In the genomic region with DNA sequence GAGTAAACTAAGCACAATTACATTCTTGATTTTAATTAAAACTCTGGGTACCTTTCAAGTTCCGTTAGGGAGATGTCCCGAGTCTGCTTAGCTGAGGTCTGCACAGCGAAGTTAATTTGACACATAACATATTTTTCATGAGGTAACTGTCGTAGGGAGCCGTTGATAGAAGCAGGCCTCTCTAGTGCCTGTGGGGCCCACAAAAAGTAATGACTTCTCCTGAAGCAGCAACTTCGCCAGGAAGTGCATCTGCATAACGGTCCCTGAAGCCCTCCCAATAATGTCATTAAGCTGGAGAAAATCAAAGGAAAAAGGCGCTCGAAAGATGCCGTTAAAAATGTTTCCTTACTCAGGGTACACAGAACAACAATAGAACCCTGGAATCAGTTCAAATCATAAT, we compare ENCODE assay signal across 16 mouse cellular contexts.
DNase-seq lines count a peak whose midpoint lies in the region; ATAC-seq lines count a peak whose summit lies in the region.
"Had no signal": no experiment of that assay in that cellular context is flagged by ENCODE, and none has a peak within 500 bp of the region (broad histone marks: within the 10 kb centered on the region; RNA-seq: fewer than 3 reads in every experiment).

No protein-coding gene starts in this region.

- no peaks in the 10 kb centered on the region for H3K27me3 ChIP-seq in forebrain, embryonic 15.5 days
- H3K27me3 ChIP-seq in forebrain, embryonic 16.5 days (replicated peaks; ENCODE audit: control insufficient read depth, insufficient read depth, low read length), result no peaks in the 10 kb centered on the region
- no peaks in the 10 kb centered on the region for H3K27me3 ChIP-seq in neural tube, embryonic 13.5 days
- H3K27me3 ChIP-seq in midbrain, embryonic 14.5 days (ENCODE audit: control insufficient read depth, insufficient read depth, low read length), result no peaks in the 10 kb centered on the region
- H3K27me3 ChIP-seq: heart, embryonic 15.5 days had no signal

- peak overlapping the region; percentile 4; the same call in 1 of the 2 replicates for H3K27ac ChIP-seq in forebrain, embryonic 15.5 days (replicated peaks)
- no peak overlapping the region for H3K27ac ChIP-seq in forebrain, embryonic 16.5 days (ENCODE audit: low read length)
- H3K27ac ChIP-seq in neural tube, embryonic 13.5 days (replicated peaks), result no peak overlapping the region
- H3K27ac ChIP-seq in midbrain, embryonic 14.5 days (replicated peaks; ENCODE audit: low read depth, low read length), result no peak overlapping the region; the same call in 1 of the 2 replicates
- H3K27ac ChIP-seq: heart, embryonic 15.5 days had no signal

- H3K4me1 ChIP-seq in forebrain, embryonic 15.5 days, result peaks cover 17% of the 10 kb centered on the region
- H3K4me1 ChIP-seq in forebrain, embryonic 16.5 days (replicated peaks; ENCODE audit: control insufficient read depth, insufficient read depth, low read length), result peaks cover 10% of the 10 kb centered on the region
- peaks cover 17% of the 10 kb centered on the region for H3K4me1 ChIP-seq in neural tube, embryonic 13.5 days (replicated peaks)
- no peaks in the 10 kb centered on the region for H3K4me1 ChIP-seq in midbrain, embryonic 14.5 days (ENCODE audit: control insufficient read depth, insufficient read depth, low read length)
- H3K4me1 ChIP-seq: heart, embryonic 15.5 days had no signal

- H3K4me3 ChIP-seq in forebrain, embryonic 15.5 days, result no peak overlapping the region
- no peak overlapping the region for H3K4me3 ChIP-seq in forebrain, embryonic 16.5 days (replicated peaks; ENCODE audit: low read length)
- H3K4me3 ChIP-seq in neural tube, embryonic 13.5 days, result no peak overlapping the region
- no peak overlapping the region for H3K4me3 ChIP-seq in midbrain, embryonic 14.5 days (replicated peaks; ENCODE audit: low read depth, low read length)
- H3K4me3 ChIP-seq: heart, embryonic 15.5 days had no signal

- no peak overlapping the region for H3K9ac ChIP-seq in forebrain, embryonic 15.5 days (replicated peaks)
- no peak overlapping the region for H3K9ac ChIP-seq in forebrain, embryonic 16.5 days (replicated peaks; ENCODE audit: low read depth, low read length)
- no peak overlapping the region for H3K9ac ChIP-seq in neural tube, embryonic 13.5 days
- no peak overlapping the region for H3K9ac ChIP-seq in midbrain, embryonic 14.5 days (replicated peaks; ENCODE audit: low read length)
- H3K9ac ChIP-seq: heart, embryonic 15.5 days had no signal

- ATAC-seq in forebrain, embryonic 15.5 days (replicated peaks), result no peak
- ATAC-seq in forebrain, embryonic 16.5 days, result no peak
- ATAC-seq in neural tube, embryonic 13.5 days (ENCODE audit: low read depth), result peak; percentile 67
- no peak for ATAC-seq in midbrain, embryonic 14.5 days (ENCODE audit: low FRiP score, low TSS enrichment)
- ATAC-seq: intestine, postnatal 0 days had no signal

- no peak for DNase-seq in neural tube, embryonic 10.5 days (ENCODE audit: extremely low spot score, low spot score)
- DNase-seq in midbrain, embryonic 14.5 days, result peak; percentile 38
- no peak for DNase-seq in layer of hippocampus, adult 9-10 months (ENCODE audit: low spot score)
- no peak for DNase-seq in cerebellum, adult 11-12 months
- DNase-seq: adrenal gland, postnatal 14 days; gastrocnemius, postnatal 14 days; heart, postnatal 4 days; lung, adult 2 months; thymus, postnatal 36 days had no signal

- H3K4me2 ChIP-seq in forebrain, embryonic 15.5 days (replicated peaks), result no peak overlapping the region
- H3K4me2 ChIP-seq in forebrain, embryonic 16.5 days (ENCODE audit: low read length), result no peak overlapping the region
- no peak overlapping the region for H3K4me2 ChIP-seq in neural tube, embryonic 13.5 days
- no peak overlapping the region for H3K4me2 ChIP-seq in midbrain, embryonic 14.5 days (ENCODE audit: low read length)
- H3K4me2 ChIP-seq: heart, embryonic 15.5 days; liver, embryonic 11.5 days had no signal

- no peaks in the 10 kb centered on the region for H3K36me3 ChIP-seq in forebrain, embryonic 15.5 days
- H3K36me3 ChIP-seq in forebrain, embryonic 16.5 days (ENCODE audit: control insufficient read depth, insufficient read depth), result no peaks in the 10 kb centered on the region
- H3K36me3 ChIP-seq in neural tube, embryonic 13.5 days, result no peaks in the 10 kb centered on the region
- H3K36me3 ChIP-seq in midbrain, embryonic 14.5 days (ENCODE audit: control insufficient read depth, insufficient read depth, low read length), result no peaks in the 10 kb centered on the region
- H3K36me3 ChIP-seq: G1E; heart, embryonic 15.5 days had no signal

- 49% methylated on average over 10 of the region's 10 CpGs for WGBS in forebrain, embryonic 15.5 days
- WGBS in forebrain, embryonic 16.5 days, result 46% methylated on average over 10 of the region's 10 CpGs
- 41% methylated on average over 10 of the region's 10 CpGs for WGBS in neural tube, embryonic 13.5 days
- 63% methylated on average over 10 of the region's 10 CpGs for WGBS in midbrain, embryonic 14.5 days

- no peaks in the 10 kb centered on the region for H3K9me3 ChIP-seq in forebrain, embryonic 15.5 days
- H3K9me3 ChIP-seq in forebrain, embryonic 16.5 days (ENCODE audit: control insufficient read depth, low read length), result no peaks in the 10 kb centered on the region
- H3K9me3 ChIP-seq in neural tube, embryonic 13.5 days, result no peaks in the 10 kb centered on the region
- H3K9me3 ChIP-seq in midbrain, embryonic 14.5 days (ENCODE audit: control insufficient read depth, low read length), result no peaks in the 10 kb centered on the region
- H3K9me3 ChIP-seq: heart, embryonic 15.5 days had no signal
